Mouse (Mus musculus): ENCODE data around the gene Eif2d. TPM values are rescaled to one million over a fixed set of nuclear protein-coding genes. Genes with fewer than 3 reads are reported as not detected.

The Eif2d gene
- polyA plus RNA-seq, 1 experiment from 2014 or later, result 41.2 TPM

GRCm38 (mm10) chr1:131223345-131223744 is 70.4 kb downstream of the Eif2d start:
- Histone ChIP-seq H3K27me3 (no peaks in the 10 kb centered on the region), H3K27ac (no peak overlapping the region), H3K9me3 (replicated peaks) (no peaks in the 10 kb centered on the region), H3K4me2 (no peak overlapping the region), H3K4me1 (replicated peaks) (peaks cover 6% of the 10 kb centered on the region), H3K9ac (no peak overlapping the region), H3K36me3 (no peaks in the 10 kb centered on the region), H3K4me3 (no peak overlapping the region)
- ATAC-seq (replicated peaks; ENCODE audit: insufficient number of reproducible peaks, insufficient read depth, low FRiP score, low read depth), result no peak
- WGBS, result 86% methylated on average over 2 of the region's 2 CpGs

- H3K4me3 ChIP-seq, result no peak overlapping the region
- no peaks in the 10 kb centered on the region for H3K27me3 ChIP-seq
- H3K4me1 ChIP-seq (replicated peaks), result peaks cover 16% of the 10 kb centered on the region
- ATAC-seq (replicated peaks; ENCODE audit: insufficient number of reproducible peaks, insufficient read depth, low FRiP score, low read depth), result no peak
- WGBS, result 69% methylated on average over 12 of the region's 12 CpGs
- H3K27ac ChIP-seq, result no peak overlapping the region
- H3K9ac ChIP-seq, result no peak overlapping the region
- H3K4me2 ChIP-seq, result no peak overlapping the region
- no peaks in the 10 kb centered on the region for H3K36me3 ChIP-seq
- no peaks in the 10 kb centered on the region for H3K9me3 ChIP-seq (replicated peaks)
These were observed 72.0 kb downstream of the Eif2d start for GRCm38 (mm10) chr1:131224848-131225471.

GRCm38 (mm10) chr1:131228225-131228624 is 75.2 kb downstream of the Eif2d start:
- no peaks in the 10 kb centered on the region for H3K9me3 ChIP-seq (replicated peaks)
- H3K27me3 ChIP-seq, result no peaks in the 10 kb centered on the region
- H3K27ac ChIP-seq, result peak overlapping the region; percentile 57
- peak; percentile 69 for ATAC-seq (replicated peaks; ENCODE audit: insufficient number of reproducible peaks, insufficient read depth, low FRiP score, low read depth)
- no peaks in the 10 kb centered on the region for H3K36me3 ChIP-seq
- 0 out of 2 replicates have a peak overlapping the region, but pooled peaks have one; percentile 7 for H3K4me3 ChIP-seq
- WGBS, result 31% methylated on average over 7 of the region's 7 CpGs
- no peak overlapping the region for H3K9ac ChIP-seq
- peak overlapping the region; percentile 33 for H3K4me2 ChIP-seq
- H3K4me1 ChIP-seq (replicated peaks), result peaks cover 40% of the 10 kb centered on the region

GRCm38 (mm10) chr1:131228659-131229058 is 75.7 kb downstream of the Eif2d start:
- H3K27ac ChIP-seq, result peak overlapping the region; percentile 57
- no peak for ATAC-seq (replicated peaks; ENCODE audit: insufficient number of reproducible peaks, insufficient read depth, low FRiP score, low read depth)
- H3K9ac ChIP-seq, result no peak overlapping the region
- no peaks in the 10 kb centered on the region for H3K9me3 ChIP-seq (replicated peaks)
- H3K4me3 ChIP-seq, result no peak overlapping the region
- peaks cover 45% of the 10 kb centered on the region for H3K4me1 ChIP-seq (replicated peaks)
- H3K36me3 ChIP-seq, result no peaks in the 10 kb centered on the region
- 35% methylated on average over 5 of the region's 5 CpGs for WGBS
- H3K4me2 ChIP-seq, result peak overlapping the region; percentile 33
- H3K27me3 ChIP-seq, result no peaks in the 10 kb centered on the region

- 21% methylated on average over 12 of the region's 12 CpGs for WGBS
- Histone ChIP-seq H3K4me2 (peak overlapping the region; percentile 54), H3K27me3 (no peaks in the 10 kb centered on the region), H3K9ac (peak overlapping the region; percentile 23), H3K36me3 (no peaks in the 10 kb centered on the region), H3K4me1 (replicated peaks) (peaks cover 53% of the 10 kb centered on the region), H3K9me3 (replicated peaks) (no peaks in the 10 kb centered on the region), H3K27ac (peak overlapping the region; percentile 67), H3K4me3 (peak overlapping the region; percentile 32)
- ATAC-seq (replicated peaks; ENCODE audit: insufficient number of reproducible peaks, insufficient read depth, low FRiP score, low read depth), result peak; percentile 54
These were observed 80.5 kb downstream of the Eif2d start for GRCm38 (mm10) chr1:131233527-131233926.

- peaks cover 45% of the 10 kb centered on the region for H3K4me1 ChIP-seq (replicated peaks)
- no peaks in the 10 kb centered on the region for H3K27me3 ChIP-seq
- 48% methylated on average over 7 of the region's 7 CpGs for WGBS
- H3K4me2 ChIP-seq, result no peak overlapping the region
- H3K9ac ChIP-seq, result no peak overlapping the region
- no peaks in the 10 kb centered on the region for H3K9me3 ChIP-seq (replicated peaks)
- H3K4me3 ChIP-seq, result no peak overlapping the region
- no peak overlapping the region for H3K27ac ChIP-seq
- no peaks in the 10 kb centered on the region for H3K36me3 ChIP-seq
- no peak for ATAC-seq (replicated peaks; ENCODE audit: insufficient number of reproducible peaks, insufficient read depth, low FRiP score, low read depth)
These were observed 83.1 kb downstream of the Eif2d start for GRCm38 (mm10) chr1:131236077-131236476.

Other genes with a start within 250 kb of the Eif2d start
- not detected in 2 replicates for gene Il20, start 241.7 kb upstream of the Eif2d start, polyA plus RNA-seq (2015; fragmentation: Nextera tagmentation; extraction: Ambion mirVana)
- gene Il19, start 213.1 kb upstream of the Eif2d start, polyA plus RNA-seq (2015; fragmentation: Nextera tagmentation; extraction: Ambion mirVana), result not detected in 2 replicates
- gene Il10, start 133.3 kb upstream of the Eif2d start, polyA plus RNA-seq (2015; fragmentation: Nextera tagmentation; extraction: Ambion mirVana), result 0.42 TPM in 1 of 2 replicates, not detected in the other
- 57.5 and 69.4 TPM in 2 replicates for gene Mapkapk2, start 55.4 kb upstream of the Eif2d start, polyA plus RNA-seq (2015; fragmentation: Nextera tagmentation; extraction: Ambion mirVana)
- 1.7 and 2.5 TPM in 2 replicates for gene Dyrk3, start 14.8 kb upstream of the Eif2d start, polyA plus RNA-seq (2015; fragmentation: Nextera tagmentation; extraction: Ambion mirVana)
- gene Rassf5, start 92.1 kb downstream of the Eif2d start, polyA plus RNA-seq (2015; fragmentation: Nextera tagmentation; extraction: Ambion mirVana), result 11.0 and 16.0 TPM in 2 replicates
- gene Ikbke, start 126.4 kb downstream of the Eif2d start, polyA plus RNA-seq (2015; fragmentation: Nextera tagmentation; extraction: Ambion mirVana), result 2.4 and 4.8 TPM in 2 replicates